Comparison of ENCODE assay signal across 9 mouse cellular contexts in genomic region chr4:152257070-152257469, GRCm38 (mm10). TPM values are rescaled to one million over a fixed set of nuclear protein-coding genes. Genes with fewer than 3 reads are reported as not detected.
DNase-seq lines count a peak whose midpoint lies in the region.
"Had no signal": no experiment of that assay in that cellular context is flagged by ENCODE, and none has a peak within 500 bp of the region (broad histone marks: within the 10 kb centered on the region; RNA-seq: fewer than 3 reads in every experiment).

No protein-coding gene starts in this region.

- peak; percentile 44 for DNase-seq in ovary, postnatal 36 days (ENCODE audit: low spot score)
- no peak for DNase-seq in ovary, adult 18-20 months (ENCODE audit: low spot score)
- DNase-seq in cerebellum, postnatal 10 days = peak; percentile 77 to 83
- DNase-seq in heart, adult 9 months (ENCODE audit: low spot score in 2 of 2) = peak; percentile 74 to 83
- peak; percentile 74 to 84 for DNase-seq in left cerebral cortex, postnatal 14 days (ENCODE audit: low spot score in 2 of 2)
- peak; percentile 78 to 81 for DNase-seq in right cerebral cortex, adult 2 months (ENCODE audit: low spot score in 2 of 2)
- no peak for DNase-seq in midbrain, embryonic 10.5 days (ENCODE audit: low spot score)
- DNase-seq in B cell, adult 2 months = no peak

- H3K9me3 ChIP-seq in midbrain, embryonic 10.5 days (replicated peaks) = no peaks in the 10 kb centered on the region

- peaks cover 23% of the 10 kb centered on the region for H3K4me1 ChIP-seq in midbrain, embryonic 10.5 days

- H3K36me3 ChIP-seq in midbrain, embryonic 10.5 days = peaks cover 30% of the 10 kb centered on the region

- no peak overlapping the region for H3K4me3 ChIP-seq in midbrain, embryonic 10.5 days

- no peak overlapping the region for H3K27ac ChIP-seq in midbrain, embryonic 10.5 days (replicated peaks)

- intact Hi-C loops in left cerebral cortex, postnatal 14 days (cut with DNase I) = no loop called here

- WGBS in midbrain, embryonic 10.5 days = 79% methylated on average over 6 of the region's 6 CpGs

- H3K27me3 ChIP-seq in midbrain, embryonic 10.5 days (ENCODE audit: low read depth, poor library complexity, severe bottlenecking) = no peaks in the 10 kb centered on the region

RNA-seq across cellular contexts. Expression of gene Gpr153, which starts 17.0 kb away (rescaled TPM):
- total RNA-seq in left cerebral cortex, postnatal 14 days (2021) = 10 to 100 TPM; 31.2 to 31.6 TPM
- 7.0 and 7.7 TPM in 2 replicates for polyA plus RNA-seq in midbrain, embryonic 10.5 days (2016; fragmentation: Nextera tagmentation; extraction: Ambion mirVana)

RNA-seq across cellular contexts. Expression of gene Hes3, which starts 34.4 kb away (rescaled TPM):
- under 1 TPM; 0.20 to 0.42 TPM for total RNA-seq in left cerebral cortex, postnatal 14 days (2021)
- 26.3 and 30.9 TPM in 2 replicates for polyA plus RNA-seq in midbrain, embryonic 10.5 days (2016; fragmentation: Nextera tagmentation; extraction: Ambion mirVana)
- polyA plus RNA-seq: small intestine, adult 2 months had no signal

RNA-seq across cellular contexts. Expression of gene Icmt, which starts 40.0 kb away (rescaled TPM):
- 10 to 100 TPM; 43.1 to 45.0 TPM for total RNA-seq in left cerebral cortex, postnatal 14 days (2021)
- 26.8 and 27.6 TPM in 2 replicates for polyA plus RNA-seq in midbrain, embryonic 10.5 days (2016; fragmentation: Nextera tagmentation; extraction: Ambion mirVana)

Comparison
In these comparisons a context has a peak if more than half of its experiments do, and no peak if none do; other contexts are left out.
1. DNase-seq: peak in ovary, postnatal 36 days (single experiment), cerebellum, postnatal 10 days (2 of 2), heart, adult 9 months (2 of 2), left cerebral cortex, postnatal 14 days (2 of 2) and right cerebral cortex, adult 2 months (2 of 2); none in ovary, adult 18-20 months (single experiment), midbrain, embryonic 10.5 days (single experiment) and B cell, adult 2 months (0 of 2).